Mouse (Mus musculus): ENCODE measurements around the gene Hddc2.

Gene Hddc2
- long read RNA-seq, experiment 1, transcript Hddc2-201 (6 exons, 858 nt): major isoform, 33 of 45 reads
- long read RNA-seq, experiment 1, partial matches to known transcripts: 3 of 45 reads
- long read RNA-seq, experiment 1, other reads (novel, unspliced or antisense): 9 of 45 reads
- long read RNA-seq, experiment 2, transcript Hddc2-201 (6 exons, 858 nt): major isoform, 26 of 28 reads
- long read RNA-seq, experiment 2, partial matches to known transcripts: 0 of 28 reads
- long read RNA-seq, experiment 2, other reads (novel, unspliced or antisense): 2 of 28 reads

GRCm38 (mm10) chr10:31312865-31313848 is at the start of gene Hddc2:
Gene Hddc2 (plus strand): TSS chr10:31313383.
- intact Hi-C loops (cut with DNase I): no loop called here

DNA sequence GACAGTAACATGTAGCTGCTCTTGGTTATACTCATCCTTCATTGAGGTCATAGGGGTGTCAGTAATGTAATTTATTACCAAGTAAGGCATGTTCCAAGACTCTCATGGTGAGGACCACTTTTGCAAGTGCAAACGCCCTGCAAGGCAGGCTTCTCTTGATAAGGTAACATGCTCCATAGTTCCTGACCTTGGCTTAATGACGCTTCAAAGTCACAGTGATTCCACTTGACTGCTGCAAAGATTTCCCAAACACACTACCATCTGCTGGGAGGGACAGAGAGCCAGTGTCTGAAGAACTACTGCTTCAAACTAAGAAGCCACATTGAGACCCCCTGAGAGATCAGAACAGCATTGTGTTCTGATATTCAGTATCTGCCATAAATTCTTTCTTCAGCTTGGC is 40.4 kb upstream of the Hddc2 start:
- intact Hi-C loops (cut with DNase I): no loop called here

- intact Hi-C loops (cut with DNase I): no loop called here
Observed at GRCm38 (mm10) chr10:31273171-31273570, 40.0 kb upstream of the Hddc2 start.

DNA sequence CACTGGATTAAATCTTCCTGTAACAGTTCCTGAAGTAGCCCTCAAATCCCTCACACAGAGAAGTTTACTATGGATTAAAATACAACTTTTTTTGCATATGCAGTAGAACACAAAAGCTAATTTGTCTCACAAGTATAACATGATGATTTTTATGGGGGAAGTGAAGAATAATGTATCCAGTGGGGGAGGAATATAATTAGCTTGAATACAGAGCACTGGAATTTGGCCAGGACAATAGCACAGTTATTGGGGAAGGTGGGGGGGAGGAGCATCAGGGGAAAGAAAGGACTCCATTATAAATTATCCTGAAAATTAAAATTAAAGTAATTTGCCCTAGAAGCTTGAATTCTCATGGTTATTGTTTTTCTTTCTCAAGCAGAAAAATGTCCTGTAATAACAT is 25.4 kb upstream of the Hddc2 start:
- intact Hi-C loops (cut with DNase I): no loop called here

GRCm38 (mm10) chr10:31288697-31289390 is 24.3 kb upstream of the Hddc2 start:
- intact Hi-C loops (cut with DNase I): no loop called here

DNA sequence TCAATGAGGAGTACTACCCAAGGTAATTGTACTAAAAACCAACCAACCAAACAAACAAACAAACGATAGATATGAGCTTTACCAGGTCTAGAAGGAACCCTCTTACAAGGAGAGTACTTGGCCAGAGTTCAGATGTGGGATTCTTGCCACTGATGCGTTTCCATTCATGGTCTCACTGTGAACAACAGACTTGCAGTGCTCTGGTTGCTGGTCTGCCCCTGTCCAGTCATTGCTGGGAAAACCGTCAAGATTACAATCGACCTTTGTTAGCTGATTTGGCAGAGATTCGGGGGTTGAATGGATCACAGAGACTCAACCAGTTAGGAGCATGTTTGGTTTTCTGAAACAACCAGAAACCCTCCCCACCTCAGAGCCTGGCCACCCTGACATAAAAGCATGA is 17.5 kb upstream of the Hddc2 start:
- intact Hi-C loops (cut with DNase I): no loop called here

DNA sequence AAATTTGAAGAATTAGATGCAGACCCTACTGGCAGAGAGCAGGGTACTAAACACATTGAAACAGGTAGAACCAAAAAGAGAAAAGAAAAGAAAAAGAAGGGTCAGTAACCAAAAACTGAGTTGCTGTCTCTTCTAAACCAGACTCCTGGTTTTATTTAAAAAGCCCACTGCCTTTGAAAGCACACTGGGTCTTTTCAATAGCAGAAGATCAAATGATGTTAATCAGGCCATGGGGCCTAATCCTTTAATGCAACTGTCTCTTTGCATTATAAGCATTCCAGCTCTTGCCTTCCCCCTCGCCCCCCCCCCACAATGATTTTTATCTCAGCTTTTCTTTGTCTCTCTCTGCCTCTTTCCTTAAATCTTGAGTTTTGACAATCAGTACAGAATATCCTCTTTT is 16.7 kb upstream of the Hddc2 start:
- intact Hi-C loops (cut with DNase I): no loop called here

GRCm38 (mm10) chr10:31297106-31297505 is 16.1 kb upstream of the Hddc2 start:
- intact Hi-C loops (cut with DNase I): loop anchor here (1.0 kb wide), 1 partner anchor 471 kb away; no protein-coding TSS in a partner anchor

GRCm38 (mm10) chr10:31298263-31298662 is 14.9 kb upstream of the Hddc2 start:
- intact Hi-C loops (cut with DNase I): no loop called here

GRCm38 (mm10) chr10:31298921-31299574 is 14.1 kb upstream of the Hddc2 start:
- intact Hi-C loops (cut with DNase I): no loop called here

- intact Hi-C loops (cut with DNase I): no loop called here
Observed at GRCm38 (mm10) chr10:31300292-31300691, 12.9 kb upstream of the Hddc2 start.

- intact Hi-C loops (cut with DNase I): no loop called here
Observed at GRCm38 (mm10) chr10:31303446-31303845, 9.7 kb upstream of the Hddc2 start.

- intact Hi-C loops (cut with DNase I): no loop called here
Observed at GRCm38 (mm10) chr10:31307024-31307598, 6.1 kb upstream of the Hddc2 start.

- intact Hi-C loops (cut with DNase I): loop anchor here (5.0 kb wide), 1 partner anchor 129 kb away; the partner anchor contains the start of gene Tpd52l1
Observed at GRCm38 (mm10) chr10:31318491-31318890, 5.3 kb downstream of the Hddc2 start.

DNA sequence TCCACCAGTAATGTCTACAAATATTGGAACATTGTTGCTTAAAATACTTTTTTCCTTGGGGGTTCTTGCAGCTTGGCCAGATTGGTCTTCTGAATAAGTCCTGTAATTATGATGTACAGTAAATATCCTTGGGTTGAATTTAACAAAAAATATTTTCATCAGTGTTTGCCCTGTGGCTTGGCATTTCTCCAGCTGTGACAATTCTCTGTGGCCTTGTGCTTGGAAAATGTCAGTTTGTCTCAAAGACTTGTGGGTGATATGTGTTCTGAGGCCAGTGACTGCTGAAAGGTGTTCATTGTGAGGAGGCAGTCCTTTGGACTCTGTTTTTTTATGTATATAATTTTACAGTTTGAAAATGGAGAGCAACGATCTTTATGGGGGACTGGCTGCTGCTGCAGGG is 16.3 kb downstream of the Hddc2 start:
- intact Hi-C loops (cut with DNase I): no loop called here

GRCm38 (mm10) chr10:31330286-31330962 is 17.2 kb downstream of the Hddc2 start:
- intact Hi-C loops (cut with DNase I): no loop called here

GRCm38 (mm10) chr10:31331225-31331775 is 18.1 kb downstream of the Hddc2 start:
- intact Hi-C loops (cut with DNase I): no loop called here

DNA sequence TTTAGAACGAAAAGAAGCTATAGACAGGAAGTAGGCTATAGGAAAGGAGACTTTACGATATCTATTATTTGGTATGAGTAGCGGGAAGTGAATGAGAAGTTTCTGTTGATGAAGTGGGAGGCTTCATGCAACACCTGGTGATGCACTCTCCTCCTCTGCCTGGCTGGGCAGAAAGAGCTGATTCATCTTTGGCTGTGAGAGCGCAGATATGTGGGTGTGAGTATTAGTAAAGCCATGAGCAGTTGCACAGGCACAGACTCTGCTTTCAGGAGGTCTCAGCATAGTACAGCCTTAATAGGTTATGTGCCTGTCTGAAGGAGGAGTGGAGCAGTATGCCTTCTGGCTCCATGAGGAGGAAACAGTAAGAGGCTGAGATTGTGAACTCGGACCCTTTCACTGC is 23.2 kb downstream of the Hddc2 start:
- intact Hi-C loops (cut with DNase I): no loop called here

GRCm38 (mm10) chr10:31346401-31346800 is 33.2 kb downstream of the Hddc2 start:
- intact Hi-C loops (cut with DNase I): no loop called here

- intact Hi-C loops (cut with DNase I): no loop called here
Observed at GRCm38 (mm10) chr10:31351056-31351455, 37.9 kb downstream of the Hddc2 start.
